Mouse (Mus musculus) embryonic fibroblast, embryonic 13.5 days (primary cell): Measurements from ENCODE around the gene Ppt2.

Source experiments
- CTCF ChIP-seq: IDR thresholded peaks from 2 replicates; pipeline ENCODE4 v1.5.1; 2011; ENCODE audit warnings: mild to moderate bottlenecking, control low read depth, low read length, moderate library complexity, borderline replicate concordance; ENCODE audit not compliant: insufficient read depth
- POLR2A ChIP-seq: IDR thresholded peaks from 2 replicates; pipeline ENCODE4 v1.6.1; 2011; ENCODE audit warnings: low read depth, mild to moderate bottlenecking, control low read depth, low read length, moderate library complexity

DNA sequence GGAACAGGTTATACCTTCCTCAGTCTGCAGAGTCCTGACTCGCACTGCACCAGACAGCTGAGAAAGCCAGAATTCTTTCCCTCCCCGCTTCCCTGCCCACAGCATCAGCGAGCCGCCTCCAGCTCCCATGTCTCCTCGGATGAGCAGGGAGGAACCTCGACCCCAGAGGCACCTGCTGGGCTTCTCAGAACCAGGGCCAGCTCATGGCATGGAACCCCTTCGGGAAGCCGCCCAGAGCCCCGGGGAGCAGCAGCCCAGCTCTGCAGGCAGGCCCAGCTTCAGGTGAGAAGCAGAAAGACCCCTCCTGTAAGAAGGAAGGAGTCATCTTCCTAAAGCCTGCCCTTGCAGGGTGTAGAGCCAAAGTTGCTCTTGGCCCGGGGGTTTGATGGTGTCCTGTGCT, 24.2 kb upstream of the Ppt2 start:
- TF ChIP-seq POLR2A, result no peak
- no peak for TF ChIP-seq CTCF
